Comparison of ENCODE assay signal across 20 mouse cellular contexts in the genomic region with DNA sequence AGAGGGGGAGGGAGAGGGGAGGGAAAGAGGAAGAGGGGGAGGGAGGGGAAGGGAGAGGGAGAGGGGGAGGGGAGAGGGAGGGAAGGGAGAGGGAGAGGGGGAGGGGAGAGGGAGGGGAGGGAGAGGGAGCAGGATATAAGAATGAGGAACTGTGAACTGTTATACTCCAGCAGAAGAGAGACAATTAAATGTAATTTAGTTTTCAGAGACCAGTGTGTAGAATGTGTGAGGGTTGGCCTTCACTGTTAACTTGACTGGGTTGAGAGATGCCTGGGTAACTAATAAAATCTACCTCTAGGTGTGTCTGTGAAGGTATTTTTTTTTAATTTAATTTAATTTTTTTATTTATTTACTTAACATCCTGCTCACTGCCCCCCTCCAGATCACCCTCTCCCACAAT.
DNase-seq lines count a peak whose midpoint lies in the region; ATAC-seq lines count a peak whose summit lies in the region.
"Had no signal": no experiment of that assay in that cellular context is flagged by ENCODE, and none has a peak within 500 bp of the region (broad histone marks: within the 10 kb centered on the region; RNA-seq: fewer than 3 reads in every experiment).

No protein-coding gene starts in this region.

- ATAC-seq in forebrain, embryonic 12.5 days (ENCODE audit: low FRiP score) = peak; percentile 58; the same call in 1 of the 2 replicates
- no peak for ATAC-seq in forebrain, embryonic 16.5 days
- peak; percentile 51; the same call in 1 of the 2 replicates for ATAC-seq in midbrain, embryonic 11.5 days (ENCODE audit: low FRiP score)
- ATAC-seq in midbrain, embryonic 15.5 days (replicated peaks) = no peak
- ATAC-seq: inflammation-experienced regulatory T-cells, adult 6 months; intestine, embryonic 16.5 days had no signal

- no peak overlapping the region for H3K4me3 ChIP-seq in forebrain, embryonic 12.5 days (replicated peaks)
- no peak overlapping the region for H3K4me3 ChIP-seq in forebrain, embryonic 16.5 days (replicated peaks; ENCODE audit: low read length)
- no peak overlapping the region for H3K4me3 ChIP-seq in midbrain, embryonic 11.5 days (ENCODE audit: low read depth, low read length)
- no peak overlapping the region for H3K4me3 ChIP-seq in midbrain, embryonic 15.5 days

- H3K27ac ChIP-seq in forebrain, embryonic 12.5 days = no peak overlapping the region
- no peak overlapping the region for H3K27ac ChIP-seq in forebrain, embryonic 16.5 days (ENCODE audit: low read length)
- no peak overlapping the region for H3K27ac ChIP-seq in midbrain, embryonic 11.5 days (ENCODE audit: low read depth, low read length)
- H3K27ac ChIP-seq in midbrain, embryonic 15.5 days = no peak overlapping the region
- H3K27ac ChIP-seq: hindbrain, embryonic 14.5 days; hindbrain, postnatal 0 days had no signal

- DNase-seq in embryo, embryonic 11 days = peak; percentile 7
- DNase-seq in embryo, embryonic 10.5 days (ENCODE audit: low spot score) = no peak
- DNase-seq in midbrain, embryonic 11.5 days (ENCODE audit: low spot score, missing footprints) = no peak
- no peak for DNase-seq in gastrocnemius, adult 8-10 months (ENCODE audit: low spot score in 2 of 2)
- DNase-seq: adrenal gland, adult 2 months; adrenal gland, postnatal 14 days; B cell, adult 2 months; cerebellum, adult 11-12 months; cerebellum, adult 8-10 months; cerebellum, postnatal 36 days; gastrocnemius, postnatal 14 days; kidney, adult 18-20 months had no signal

- H3K36me3 ChIP-seq in forebrain, embryonic 12.5 days (replicated peaks) = no peaks in the 10 kb centered on the region
- H3K36me3 ChIP-seq in forebrain, embryonic 16.5 days (ENCODE audit: control insufficient read depth, insufficient read depth) = no peaks in the 10 kb centered on the region
- no peaks in the 10 kb centered on the region for H3K36me3 ChIP-seq in midbrain, embryonic 11.5 days (ENCODE audit: control insufficient read depth, insufficient read depth, low read length)
- H3K36me3 ChIP-seq in midbrain, embryonic 15.5 days (replicated peaks) = no peaks in the 10 kb centered on the region

- H3K9me3 ChIP-seq in forebrain, embryonic 12.5 days = no peaks in the 10 kb centered on the region
- no peaks in the 10 kb centered on the region for H3K9me3 ChIP-seq in forebrain, embryonic 16.5 days (ENCODE audit: control insufficient read depth, low read length)
- no peaks in the 10 kb centered on the region for H3K9me3 ChIP-seq in midbrain, embryonic 11.5 days (ENCODE audit: control insufficient read depth, low read length)
- H3K9me3 ChIP-seq in midbrain, embryonic 15.5 days = no peaks in the 10 kb centered on the region

- no peaks in the 10 kb centered on the region for H3K27me3 ChIP-seq in forebrain, embryonic 12.5 days
- no peaks in the 10 kb centered on the region for H3K27me3 ChIP-seq in forebrain, embryonic 16.5 days (replicated peaks; ENCODE audit: control insufficient read depth, insufficient read depth, low read length)
- no peaks in the 10 kb centered on the region for H3K27me3 ChIP-seq in midbrain, embryonic 11.5 days (ENCODE audit: control insufficient read depth, insufficient read depth, low read length)
- H3K27me3 ChIP-seq in midbrain, embryonic 15.5 days (replicated peaks) = no peaks in the 10 kb centered on the region

- peaks cover 5% of the 10 kb centered on the region for H3K4me1 ChIP-seq in forebrain, embryonic 12.5 days
- H3K4me1 ChIP-seq in forebrain, embryonic 16.5 days (replicated peaks; ENCODE audit: control insufficient read depth, insufficient read depth, low read length) = no peaks in the 10 kb centered on the region
- 0 out of 2 replicates have a peak, but pooled peaks cover 2% of the 10 kb centered on the region for H3K4me1 ChIP-seq in midbrain, embryonic 11.5 days (ENCODE audit: control insufficient read depth, insufficient read depth, low read length)
- no peaks in the 10 kb centered on the region for H3K4me1 ChIP-seq in midbrain, embryonic 15.5 days

- no peak overlapping the region for H3K4me2 ChIP-seq in forebrain, embryonic 12.5 days
- H3K4me2 ChIP-seq in forebrain, embryonic 16.5 days (ENCODE audit: low read length) = no peak overlapping the region
- H3K4me2 ChIP-seq in midbrain, embryonic 11.5 days = no peak overlapping the region
- H3K4me2 ChIP-seq in midbrain, embryonic 15.5 days = no peak overlapping the region
- H3K4me2 ChIP-seq: heart, embryonic 11.5 days; hindbrain, embryonic 14.5 days had no signal

- H3K9ac ChIP-seq in forebrain, embryonic 12.5 days = no peak overlapping the region
- H3K9ac ChIP-seq in forebrain, embryonic 16.5 days (replicated peaks; ENCODE audit: low read depth, low read length) = no peak overlapping the region
- no peak overlapping the region for H3K9ac ChIP-seq in midbrain, embryonic 11.5 days (ENCODE audit: low read length)
- H3K9ac ChIP-seq in midbrain, embryonic 15.5 days = no peak overlapping the region
- H3K9ac ChIP-seq: hindbrain, embryonic 14.5 days had no signal

Comparison
In these comparisons a context has a peak if more than half of its experiments do, and no peak if none do; other contexts are left out.
1. ATAC-seq: peak in forebrain, embryonic 12.5 days (single experiment) and midbrain, embryonic 11.5 days (single experiment); none in forebrain, embryonic 16.5 days (single experiment) and midbrain, embryonic 15.5 days (single experiment).